Mouse (Mus musculus) retina, embryonic 14.5 days (tissue): ENCODE measurements around the gene Pcsk5.

Source experiments
- DNase-seq: peaks from one replicate; pipeline ENCODE4 v3.0.0-alpha.2; 2015; ENCODE audit warnings: low spot score

Pcsk5 gene

DNA sequence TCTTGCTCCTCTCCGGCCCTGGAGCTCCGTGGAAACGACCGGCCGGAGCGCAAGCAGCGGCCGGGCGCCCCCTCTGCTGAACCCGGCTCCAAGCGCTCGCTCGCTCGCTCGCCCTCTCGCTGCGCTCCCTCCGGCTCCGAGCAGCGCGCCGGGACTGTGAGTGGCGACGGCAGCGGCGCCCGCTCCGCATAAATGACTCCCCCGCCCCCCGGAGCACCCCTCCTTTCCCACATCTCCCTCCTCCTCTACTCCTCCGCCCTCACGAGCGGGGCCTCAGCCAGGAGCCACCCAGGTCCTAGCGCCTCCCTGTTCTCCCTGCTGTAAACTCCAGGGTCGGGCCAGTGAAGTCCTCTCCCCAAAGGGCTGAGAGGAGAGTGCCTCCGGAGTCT is at the start of gene Pcsk5:
Pcsk5 (minus strand) TSS at position 162 of the 389 bp plus-strand sequence.
- peak; percentile 83 for DNase-seq

DNA sequence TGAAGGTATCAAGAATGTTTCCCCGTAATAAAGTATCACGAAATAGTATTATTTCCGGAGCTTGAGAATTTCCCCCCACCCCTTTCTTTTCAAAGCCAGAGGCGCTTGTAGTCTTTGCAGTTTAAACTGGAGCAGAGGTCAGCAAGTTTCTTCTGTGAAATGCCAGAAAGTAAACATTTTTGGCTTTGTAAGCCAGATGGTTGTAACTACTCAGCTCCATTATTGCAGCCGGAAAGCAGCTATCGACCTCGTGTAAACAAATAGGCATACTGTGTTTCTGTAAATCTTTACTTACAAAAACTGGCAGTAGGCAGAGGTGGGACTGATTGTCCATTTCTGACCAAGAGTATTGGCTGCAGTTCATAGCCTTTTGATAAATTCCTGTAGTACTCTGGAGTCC is 38.4 kb upstream of the Pcsk5 start:
- no peak for DNase-seq

DNA sequence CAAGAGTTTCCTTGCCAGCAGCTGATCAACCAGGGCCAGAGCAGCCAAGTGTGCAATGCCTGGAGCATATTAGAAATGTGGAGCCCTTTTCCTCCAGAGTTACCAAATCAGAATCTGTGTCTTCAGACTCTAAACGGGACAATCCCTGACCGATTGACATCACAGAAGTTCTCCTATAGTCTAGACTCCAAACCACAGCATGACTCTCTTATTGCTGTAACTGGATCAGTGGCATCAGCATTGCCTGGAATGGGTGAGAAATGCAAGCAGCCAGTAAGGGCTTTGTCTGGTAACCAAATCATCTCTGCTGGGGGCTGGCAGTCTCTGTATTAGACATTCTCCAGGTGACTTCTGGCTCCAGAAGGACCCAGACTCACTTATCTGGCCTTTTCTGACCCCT is 37.0 kb upstream of the Pcsk5 start:
- no peak for DNase-seq

DNA sequence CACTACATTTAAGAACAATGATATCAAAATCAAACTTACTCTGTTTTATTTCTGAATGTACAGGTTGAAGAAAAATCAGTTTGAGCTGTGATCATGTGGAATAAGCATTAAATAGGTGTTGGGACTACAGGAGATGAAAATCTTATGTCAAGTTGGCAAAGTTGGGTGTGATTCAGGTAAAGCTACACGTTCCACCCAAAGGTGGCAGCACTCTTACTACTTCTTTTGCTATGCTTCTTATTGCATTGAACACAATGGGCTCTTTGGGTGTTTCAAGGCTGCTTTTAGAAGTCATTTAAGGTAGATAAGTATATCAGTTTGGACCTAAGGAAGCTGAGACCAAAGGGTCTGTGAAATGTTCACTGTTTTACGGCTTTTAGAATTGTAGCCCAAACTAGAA is 36.3 kb upstream of the Pcsk5 start:
- no peak for DNase-seq

DNA sequence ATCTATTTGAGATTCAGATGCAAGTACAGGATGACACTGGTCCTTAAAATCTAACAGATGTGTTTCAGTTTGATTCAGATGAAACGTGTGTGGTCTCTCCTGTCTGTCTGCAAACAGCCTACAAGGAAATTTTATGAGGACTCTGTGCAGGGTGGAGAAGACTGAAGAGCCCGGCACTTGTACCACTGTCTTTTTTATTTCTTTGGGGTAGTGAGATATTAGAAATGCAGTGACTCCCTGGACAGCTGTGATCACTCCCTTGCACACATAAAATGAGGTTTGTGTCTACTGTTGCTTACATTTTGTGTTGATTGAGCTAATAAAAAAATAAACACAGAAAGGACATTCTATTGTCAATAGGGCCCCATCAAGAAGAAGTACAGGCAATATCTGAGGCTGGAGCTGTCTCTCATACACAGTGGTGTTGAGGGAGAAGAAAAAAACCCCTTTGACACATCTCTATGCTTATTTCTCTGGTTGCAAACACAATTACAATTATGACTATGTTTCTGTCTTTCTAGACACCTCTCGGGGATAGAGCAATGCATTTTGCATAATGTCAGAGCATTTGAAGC is 29.0 kb upstream of the Pcsk5 start:
- no peak for DNase-seq

DNA sequence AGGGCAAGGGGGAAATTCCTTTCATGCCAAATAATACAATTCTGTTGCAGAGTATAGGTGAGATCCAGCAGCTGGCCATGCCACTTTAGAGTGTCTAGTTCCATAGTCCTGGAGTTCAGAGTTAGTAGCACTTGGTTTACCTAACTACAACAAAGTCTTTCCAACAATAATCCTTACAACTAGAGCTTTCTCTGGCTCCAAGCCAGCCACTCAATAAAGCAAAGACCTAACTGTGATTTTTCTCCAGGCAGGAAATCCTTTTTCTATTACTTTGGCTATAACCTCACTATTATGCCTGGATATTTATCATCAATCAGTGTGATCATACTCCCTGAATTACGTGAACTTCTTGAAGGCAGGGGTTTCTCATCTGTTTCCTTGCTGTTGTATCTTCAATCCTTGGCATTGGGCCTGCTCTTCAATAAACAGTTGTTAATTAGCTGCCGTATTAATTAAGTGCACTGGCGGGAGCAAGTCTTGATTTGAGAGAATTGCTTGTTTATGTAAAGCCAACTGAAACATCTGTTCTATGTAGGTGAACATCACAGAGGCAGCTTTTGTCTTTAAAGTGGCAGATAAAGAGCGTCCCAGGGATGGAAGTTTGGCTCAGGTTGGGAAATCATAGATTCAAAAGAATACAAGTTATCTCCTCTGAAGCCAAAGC is 23.1 kb upstream of the Pcsk5 start:
- no peak for DNase-seq

DNA sequence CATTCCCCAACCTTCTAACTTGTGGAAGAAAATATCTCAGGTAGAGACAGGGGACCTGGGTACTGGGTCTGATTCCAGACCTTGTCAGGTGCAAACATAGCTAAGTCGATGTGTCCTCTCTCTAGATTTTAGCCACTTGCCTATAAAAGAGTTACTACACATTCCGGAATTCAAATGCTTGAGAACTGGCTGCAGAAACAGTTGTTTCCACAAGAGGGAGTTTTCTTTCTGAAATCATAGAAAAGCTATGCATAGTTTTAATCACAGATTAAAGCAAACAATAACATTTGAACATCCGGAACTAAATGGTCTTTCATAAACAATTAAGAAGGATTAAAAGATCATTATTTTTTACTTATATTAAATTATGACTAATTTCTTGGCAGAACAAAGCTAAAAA is 19.3 kb upstream of the Pcsk5 start:
- DNase-seq = peak; percentile 60

DNA sequence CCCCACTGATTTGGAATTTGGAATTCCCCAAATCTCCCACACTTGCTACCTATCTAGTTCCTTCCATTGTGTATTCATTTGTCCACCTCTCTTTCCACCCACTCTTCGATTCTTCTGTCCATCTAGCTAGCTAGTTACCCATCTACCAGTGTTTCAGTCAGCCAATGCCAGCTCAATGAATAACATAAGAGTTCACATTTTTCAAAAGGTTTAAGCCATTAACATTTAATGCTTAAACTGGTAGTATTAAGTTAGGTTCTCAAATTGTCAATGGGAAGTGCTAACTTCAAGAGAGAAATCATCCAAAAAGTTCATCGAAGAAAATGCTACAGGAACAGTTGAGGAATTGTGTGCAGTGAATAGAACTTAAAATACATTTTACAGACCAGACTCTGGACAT is 11.0 kb upstream of the Pcsk5 start:
- DNase-seq = no peak

DNA sequence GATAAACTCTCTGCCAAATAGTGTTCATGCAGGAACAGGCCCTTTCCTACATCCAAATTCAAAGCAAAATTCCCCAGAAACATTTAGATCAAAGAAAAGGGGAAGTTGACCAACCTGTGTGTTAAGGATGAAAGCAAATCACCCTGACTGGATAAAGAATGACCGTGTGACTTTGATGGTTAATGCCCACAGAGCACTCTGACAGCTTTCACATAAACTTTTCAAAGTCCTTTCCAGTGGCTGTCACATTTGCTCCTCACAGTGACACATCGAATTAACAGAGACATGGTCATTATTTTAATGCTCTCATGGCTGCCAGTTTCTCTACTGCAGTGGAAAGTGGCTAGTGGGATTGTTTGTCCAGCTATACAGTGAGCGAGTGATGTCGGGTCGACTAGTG is 8.5 kb upstream of the Pcsk5 start:
- no peak for DNase-seq

DNA sequence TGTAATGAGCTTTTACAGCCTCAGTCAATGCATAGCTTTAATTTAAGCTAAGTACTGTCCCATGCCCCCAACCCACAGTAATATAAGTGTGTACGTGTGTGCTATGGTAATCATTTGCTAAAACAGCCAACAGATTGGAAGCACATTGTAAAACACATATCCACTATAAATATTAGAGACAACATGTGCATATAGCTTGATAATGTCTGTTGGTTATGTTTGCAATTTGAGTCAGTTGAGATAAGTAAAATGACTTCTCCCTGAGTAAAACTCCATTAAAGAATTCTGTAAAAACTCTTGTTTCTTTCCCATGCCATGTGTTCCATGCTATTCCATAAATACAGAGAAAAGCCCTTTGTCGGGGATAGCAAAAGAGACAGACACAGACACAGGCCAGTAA is 4.2 kb upstream of the Pcsk5 start:
- no peak for DNase-seq

DNA sequence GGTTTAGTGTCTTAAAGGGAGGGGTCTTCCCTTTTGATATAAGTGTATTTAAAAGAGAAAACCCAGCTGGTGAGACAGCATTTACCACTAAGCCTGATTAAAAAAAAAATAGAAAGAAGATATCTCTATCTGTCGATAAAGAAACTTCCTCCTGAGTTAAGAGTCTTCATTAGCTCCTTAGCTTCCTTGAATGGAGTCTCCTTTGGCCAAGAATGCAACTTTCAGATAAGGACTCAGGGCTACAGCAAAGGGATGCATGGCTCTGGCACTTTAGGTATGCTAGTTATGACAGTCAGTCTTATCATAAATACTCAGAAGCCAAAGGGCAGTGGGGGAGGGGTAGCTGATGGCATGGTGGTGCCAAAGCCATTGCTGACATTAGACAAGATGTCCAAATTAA is 2.4 kb upstream of the Pcsk5 start:
- DNase-seq = no peak

DNA sequence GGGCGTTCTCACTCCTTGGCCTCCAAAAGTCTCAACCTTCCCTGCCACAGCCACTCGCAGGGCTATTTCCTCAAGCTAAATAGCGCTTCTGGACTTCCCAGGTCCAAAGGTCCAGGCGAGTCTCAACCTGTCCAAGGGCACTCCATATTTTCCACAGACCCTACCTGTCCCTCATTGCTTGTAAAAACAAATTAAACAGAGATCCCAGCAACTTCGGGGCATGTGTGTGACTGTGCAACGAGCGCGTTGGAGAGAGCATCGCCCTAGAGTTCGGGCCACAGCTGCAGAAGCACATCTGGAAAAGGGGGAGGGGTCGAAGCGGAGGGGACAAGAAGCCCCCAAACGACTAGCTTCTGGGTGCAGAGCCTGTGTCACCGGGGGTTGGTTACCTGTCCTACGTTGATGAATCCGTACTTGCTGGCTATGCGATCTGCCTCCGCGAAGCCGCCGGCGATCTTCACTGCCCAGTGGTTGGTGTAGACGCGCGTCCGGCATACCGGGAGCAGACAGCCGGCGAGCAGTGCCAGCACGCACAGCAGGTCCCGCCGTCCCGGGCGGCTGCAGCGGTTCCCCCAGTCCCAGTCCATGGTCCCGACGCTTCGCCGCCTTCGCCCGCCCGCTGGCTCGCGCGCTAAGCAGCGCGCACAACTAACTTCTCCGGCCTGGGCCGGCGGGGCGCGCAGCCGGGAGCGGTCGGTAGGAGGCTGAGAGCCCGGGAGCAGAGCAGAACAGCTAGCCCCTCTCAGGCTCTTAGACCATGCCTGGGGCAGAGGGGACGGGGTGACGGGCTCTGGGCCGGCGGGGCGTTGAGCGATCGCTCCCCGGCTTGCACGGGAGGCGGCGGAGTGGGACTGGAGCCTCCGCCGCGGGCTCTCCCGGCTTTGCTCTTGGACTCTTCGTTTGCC is 614 bp downstream of the Pcsk5 start:
- DNase-seq = peak; percentile 72

DNA sequence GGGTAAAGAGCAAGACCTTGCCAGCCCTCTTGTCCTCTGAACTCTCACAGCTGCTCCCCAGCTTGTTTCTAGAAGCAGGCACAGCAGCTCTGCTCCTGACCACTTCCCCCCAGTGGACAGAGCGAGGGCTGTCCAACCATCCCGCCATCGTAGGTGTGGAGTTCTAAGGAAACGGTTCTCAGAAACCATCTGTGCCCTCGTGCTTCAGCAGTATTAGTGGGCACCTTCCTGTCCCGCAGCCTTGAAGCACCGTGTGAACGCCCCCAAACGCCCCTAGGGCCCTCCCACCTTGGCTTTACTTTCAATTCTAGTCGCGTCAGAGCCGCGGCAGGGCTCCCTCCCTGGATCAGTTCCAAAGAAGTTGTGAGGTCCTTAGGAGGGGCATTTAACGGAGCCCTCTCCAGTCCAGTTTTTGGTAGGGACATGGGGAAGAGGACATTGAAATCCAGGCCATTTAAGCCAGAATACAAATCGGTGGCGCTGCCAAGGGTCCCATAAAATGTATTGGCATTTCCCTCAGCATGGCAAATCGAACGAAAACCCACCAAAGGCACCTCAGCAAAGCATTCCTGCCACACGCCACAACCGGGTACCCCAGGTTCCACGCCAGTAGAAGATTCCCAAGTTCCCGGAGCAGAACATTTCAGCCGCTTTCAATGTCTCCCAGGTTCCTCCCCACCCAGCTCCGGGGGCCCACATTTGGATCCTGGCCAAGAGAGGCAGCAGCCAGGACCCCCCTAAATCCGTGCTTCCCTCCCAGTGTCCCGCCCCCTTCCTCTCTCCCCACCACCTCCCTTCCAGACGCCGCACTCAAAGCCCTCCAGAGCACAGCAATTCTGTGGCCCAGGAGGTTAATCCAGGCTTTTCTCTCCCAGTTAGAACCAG is 1.5 kb downstream of the Pcsk5 start:
- peak; percentile 66 for DNase-seq

DNA sequence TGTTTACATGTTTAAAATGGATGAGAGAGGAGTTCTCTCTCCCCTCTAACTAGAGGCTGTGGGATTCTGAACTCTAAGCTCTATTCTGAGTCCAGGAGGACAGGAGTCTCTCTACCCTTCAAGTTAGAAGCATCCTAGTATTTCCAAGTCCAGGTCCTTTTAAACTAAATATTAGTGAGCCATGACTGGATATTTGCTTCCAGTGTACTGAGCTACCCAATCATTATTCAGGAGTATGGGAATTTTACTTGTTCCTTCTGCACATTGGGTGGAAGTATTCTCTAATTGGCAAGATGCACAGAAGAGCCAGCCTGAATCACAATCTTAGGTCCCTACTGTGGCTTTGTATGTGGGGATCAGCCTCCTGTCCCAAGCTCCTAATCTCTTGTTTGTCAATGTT is 2.5 kb downstream of the Pcsk5 start:
- no peak for DNase-seq

DNA sequence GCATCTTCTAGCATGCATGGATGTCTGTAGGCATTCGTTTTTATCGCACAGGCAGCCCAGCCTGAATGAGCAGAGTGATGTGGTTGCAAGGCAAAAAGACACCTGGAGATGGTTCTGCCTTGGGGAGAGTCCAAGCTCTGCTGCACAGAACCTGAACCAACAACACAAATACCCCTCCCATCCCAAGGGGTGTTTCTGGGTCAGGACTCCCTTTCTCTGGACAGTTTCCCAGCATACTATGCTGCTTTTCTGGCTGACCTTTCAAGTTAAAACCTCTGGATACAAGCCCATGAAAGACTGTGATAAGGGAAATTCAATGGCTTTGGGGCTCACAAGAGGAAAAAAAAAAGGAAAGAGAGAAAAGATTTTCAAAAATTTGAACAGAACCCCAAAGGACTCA is 6.1 kb downstream of the Pcsk5 start:
- DNase-seq = no peak

DNA sequence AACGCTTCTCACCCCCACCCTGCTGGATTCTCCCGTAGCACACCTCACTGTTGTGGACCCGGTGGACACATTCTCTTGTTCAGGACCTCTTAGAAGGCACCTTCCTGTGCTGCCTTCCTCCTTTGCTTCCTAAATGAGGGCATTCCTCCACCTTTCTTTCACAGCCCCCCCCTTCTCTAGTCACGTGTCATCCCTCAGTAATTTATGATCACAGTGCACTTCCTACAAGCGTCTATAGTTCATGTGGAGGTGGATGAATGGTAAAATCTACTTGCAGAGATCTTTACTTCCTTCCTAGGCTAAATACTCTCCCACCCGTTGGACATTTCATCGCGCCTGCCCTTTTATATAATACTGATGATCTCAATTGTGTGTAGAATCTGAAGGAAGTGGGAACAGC is 9.0 kb downstream of the Pcsk5 start:
- no peak for DNase-seq

DNA sequence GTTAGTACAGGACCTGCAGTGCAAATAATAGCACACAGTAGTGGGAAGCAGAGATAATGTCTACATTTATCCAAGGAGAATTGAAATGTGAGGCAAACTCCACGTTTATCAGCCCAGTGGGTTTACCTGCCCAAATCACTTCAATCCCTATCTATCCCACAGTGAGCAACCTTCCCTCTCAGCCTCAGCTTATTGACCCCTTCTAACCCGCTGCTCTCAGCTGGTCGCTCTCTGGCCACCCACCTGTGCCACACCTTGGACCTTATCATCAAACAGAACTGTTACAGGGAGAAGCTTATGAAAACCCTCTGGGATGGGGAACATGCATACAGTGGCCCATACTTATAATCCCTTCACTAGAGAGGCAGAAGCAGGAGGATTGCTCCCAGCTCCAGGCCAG is 10.7 kb downstream of the Pcsk5 start:
- no peak for DNase-seq

DNA sequence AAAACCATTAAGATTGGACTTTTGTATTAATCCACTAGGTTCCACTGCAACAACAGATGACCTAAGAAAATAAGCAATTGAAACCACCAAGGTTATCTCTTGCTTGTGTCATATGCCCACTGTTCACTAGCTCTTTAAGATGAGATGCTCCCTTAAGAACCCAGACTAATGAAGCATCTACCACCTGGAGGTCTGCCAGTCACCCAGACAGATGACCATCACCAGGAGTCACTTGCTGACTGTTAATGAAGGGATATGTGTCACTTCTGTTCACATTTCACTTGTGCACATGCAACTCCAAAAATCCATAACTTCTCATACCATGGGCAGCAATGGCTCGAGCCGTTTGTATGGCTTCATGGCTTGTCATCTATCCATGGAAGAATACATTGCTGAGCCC is 17.4 kb downstream of the Pcsk5 start:
- DNase-seq = no peak

DNA sequence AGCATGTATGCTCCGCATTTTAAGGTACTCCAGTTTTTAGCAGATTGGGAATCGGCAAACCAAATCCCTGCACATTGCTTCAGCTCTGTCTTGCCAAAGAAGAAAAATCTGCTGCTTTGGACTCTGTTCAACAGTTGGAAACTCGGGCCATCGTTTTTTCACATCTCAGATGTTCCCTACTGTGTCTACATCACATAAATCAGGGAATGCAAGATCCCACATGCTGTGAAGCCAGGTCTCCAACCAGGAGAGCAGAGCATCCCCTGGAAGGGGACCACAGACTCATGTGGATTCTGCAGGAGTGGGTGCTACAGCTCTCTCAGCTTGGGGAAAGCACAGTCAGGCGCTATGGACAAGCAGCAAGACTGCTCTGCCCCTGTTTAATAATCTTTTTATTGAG is 18.4 kb downstream of the Pcsk5 start:
- DNase-seq = no peak

DNA sequence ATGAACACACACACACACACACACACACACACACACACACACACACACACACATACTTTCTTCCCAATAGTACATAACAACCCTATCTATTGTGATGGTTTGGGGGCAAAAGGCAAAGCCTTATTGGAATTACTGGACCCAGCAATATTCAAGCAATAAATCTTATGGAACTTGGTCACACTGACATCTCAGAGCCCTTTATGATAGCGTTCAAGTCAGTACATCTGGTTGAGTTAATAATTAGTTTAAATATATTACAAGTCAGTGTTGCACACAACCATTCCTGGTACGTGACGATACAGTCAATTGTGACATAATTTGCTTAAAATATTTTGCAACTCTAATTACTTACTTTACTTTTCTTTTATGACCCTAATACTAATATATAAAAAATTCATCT is 22.4 kb downstream of the Pcsk5 start:
- DNase-seq = no peak

DNA sequence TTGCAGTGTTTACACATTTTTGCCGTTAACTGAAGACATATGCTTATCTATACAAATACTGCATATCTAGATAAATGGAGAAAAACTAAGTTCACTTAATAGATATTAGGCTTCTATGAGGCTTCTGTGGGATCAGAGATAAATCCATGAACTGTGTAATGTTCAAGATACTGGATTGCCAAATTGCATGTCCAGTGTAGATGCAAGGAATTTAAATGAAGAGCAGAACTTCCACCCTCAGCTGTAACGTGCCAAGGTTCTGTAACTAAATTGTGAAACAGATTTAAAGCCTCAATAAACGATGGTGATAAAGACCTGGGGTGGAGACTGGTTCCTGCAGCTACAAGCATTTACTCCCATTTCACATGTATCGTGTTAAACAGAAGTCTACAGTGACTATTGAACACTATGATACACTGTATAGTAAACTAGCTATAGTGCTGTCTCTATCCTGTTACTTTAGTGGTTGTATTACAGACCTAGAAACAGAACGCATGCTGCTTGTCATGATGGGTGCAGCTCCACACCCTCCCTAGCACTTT is 23.9 kb downstream of the Pcsk5 start:
- DNase-seq = no peak

DNA sequence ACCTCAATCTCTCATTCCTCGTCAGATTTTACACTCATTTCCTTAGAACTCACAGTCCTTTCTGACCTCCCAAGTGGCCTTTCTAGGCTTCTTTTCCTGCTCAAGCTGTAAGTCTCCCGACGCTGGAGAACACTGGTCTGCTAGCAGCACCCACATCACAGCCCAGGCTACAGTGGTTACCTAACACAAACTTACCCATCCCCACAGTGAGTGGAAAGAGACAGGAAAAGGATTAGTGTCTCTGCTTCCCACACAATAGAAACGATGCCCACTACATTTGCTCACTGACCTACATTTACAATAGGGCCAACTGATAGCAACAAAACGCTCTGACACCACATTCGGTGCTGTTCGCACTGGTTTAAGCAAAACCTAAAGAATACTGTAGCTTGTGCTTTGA is 24.8 kb downstream of the Pcsk5 start:
- DNase-seq = peak; percentile 53
